Mouse (Mus musculus) layer of hippocampus, postnatal 14 days (tissue): ENCODE data around the gene Hpcal1. TPM values are rescaled to one million over a fixed set of nuclear protein-coding genes. Genes with fewer than 3 reads are reported as not detected.
A peak's percentile ranks its signal among the peaks of the same experiment; 100 is the strongest.
"Not testable (repeated sequence)": the region's sequence is repeated elsewhere in the genome, so short reads cannot be mapped to it uniquely, and the experiment has no call there.

Source experiments
- DNase-seq, 2 experiments: peaks; one replicate each; pipeline ENCODE4 v3.0.0; 2021 to 2022; ENCODE audit warnings: low spot score in 2 of 2, mixed read lengths in 1 of 2
- total RNA-seq, 2 experiments: library from RNA; stranded (reverse); gene quantifications; 2 replicates each; pipeline ENCODE4 v1.2.3; 2021

The Hpcal1 gene
- total RNA-seq, 2 experiments from 2014 or later = 41.1 to 45.4 TPM

DNA sequence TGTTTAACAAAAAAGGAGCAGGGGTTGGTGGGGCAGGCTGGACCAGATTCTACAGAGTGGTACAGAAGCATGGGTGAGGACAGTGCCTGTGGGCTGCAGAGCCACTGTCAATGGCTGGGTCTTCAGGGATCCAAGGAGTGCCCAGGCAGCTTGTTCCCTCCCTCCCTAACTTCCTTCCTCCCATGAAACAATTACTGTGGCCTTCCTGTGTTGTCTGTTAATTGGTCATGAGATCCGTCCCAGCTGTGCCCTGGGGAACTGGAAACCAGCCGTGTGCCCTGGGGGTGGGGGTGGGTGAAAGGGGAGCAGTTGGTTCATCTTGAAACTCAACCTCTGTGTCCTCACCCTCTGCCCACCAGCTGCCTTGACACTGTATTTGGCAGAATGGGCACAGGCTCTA, 79.9 kb downstream of the Hpcal1 start:
- DNase-seq = no peak

DNA sequence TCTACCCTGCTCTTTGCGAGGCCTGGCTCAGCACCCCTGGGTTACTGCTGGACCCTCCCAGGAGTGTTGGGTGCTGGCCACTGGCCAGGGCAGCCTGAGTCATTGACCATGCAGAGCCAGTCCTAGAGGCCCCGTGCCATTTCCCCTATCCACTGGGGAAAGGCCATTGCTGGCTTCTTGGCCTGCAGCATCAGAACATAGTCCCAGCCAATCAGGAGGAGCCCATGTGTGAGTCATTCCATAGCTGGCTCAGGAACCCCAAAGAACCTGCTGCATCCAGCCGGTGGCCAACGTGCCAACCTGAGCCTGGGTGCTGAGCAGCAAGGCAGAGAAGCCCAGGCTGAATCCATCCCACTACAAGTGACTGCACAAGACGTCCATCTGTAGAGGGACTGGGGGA, 83.1 kb downstream of the Hpcal1 start:
- not testable (repeated sequence) for DNase-seq

- not testable (repeated sequence) for DNase-seq
Measured at GRCm38 (mm10) chr12:17774842-17775241, 84.2 kb downstream of the Hpcal1 start.

GRCm38 (mm10) chr12:17778320-17778719, 87.7 kb downstream of the Hpcal1 start:
- DNase-seq = peak in 1 of 2 experiments; percentile 7

- DNase-seq = no peak
Measured at GRCm38 (mm10) chr12:17779093-17779492, 88.4 kb downstream of the Hpcal1 start.

DNA sequence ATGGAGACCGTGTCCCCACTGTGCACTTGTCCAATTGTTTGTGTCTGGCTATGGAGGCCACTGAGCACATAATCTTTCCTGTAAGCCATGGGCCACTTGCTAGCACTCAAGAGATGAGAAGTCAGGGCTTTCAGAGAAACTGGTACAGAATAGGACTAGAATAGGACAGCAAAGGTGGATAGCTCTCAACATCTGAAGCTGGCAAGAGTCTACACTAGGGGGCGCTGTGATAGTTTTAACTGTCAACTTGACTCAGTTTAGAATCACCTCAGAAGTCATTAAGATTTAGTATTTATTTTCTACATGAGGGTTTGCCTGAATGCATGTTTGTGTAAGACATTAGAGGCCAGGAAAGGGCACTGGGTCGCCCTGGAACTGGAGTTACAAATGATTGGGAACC, 98.8 kb downstream of the Hpcal1 start:
- no peak for DNase-seq

GRCm38 (mm10) chr12:17791111-17791510, 100.5 kb downstream of the Hpcal1 start:
- DNase-seq = no peak

DNA sequence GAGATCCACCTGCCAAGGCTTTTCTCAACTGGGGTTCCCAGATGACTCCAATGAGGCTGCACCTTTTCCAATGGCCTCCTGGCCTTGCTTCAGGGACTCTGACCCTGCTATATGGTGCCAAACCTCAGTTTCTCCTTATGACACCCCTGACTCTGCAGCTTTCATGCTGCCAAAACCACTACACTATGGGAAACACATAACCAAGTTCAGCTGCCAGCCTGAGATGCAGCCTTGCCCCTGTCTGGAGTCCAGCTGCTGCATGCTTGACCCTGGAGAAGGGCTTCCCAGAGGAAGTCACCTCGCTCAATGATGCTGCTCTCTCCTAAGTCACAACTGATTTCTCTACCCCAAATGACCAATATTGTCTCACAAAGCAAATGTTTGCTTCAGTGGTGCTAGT, 102.1 kb downstream of the Hpcal1 start:
- DNase-seq = no peak

DNA sequence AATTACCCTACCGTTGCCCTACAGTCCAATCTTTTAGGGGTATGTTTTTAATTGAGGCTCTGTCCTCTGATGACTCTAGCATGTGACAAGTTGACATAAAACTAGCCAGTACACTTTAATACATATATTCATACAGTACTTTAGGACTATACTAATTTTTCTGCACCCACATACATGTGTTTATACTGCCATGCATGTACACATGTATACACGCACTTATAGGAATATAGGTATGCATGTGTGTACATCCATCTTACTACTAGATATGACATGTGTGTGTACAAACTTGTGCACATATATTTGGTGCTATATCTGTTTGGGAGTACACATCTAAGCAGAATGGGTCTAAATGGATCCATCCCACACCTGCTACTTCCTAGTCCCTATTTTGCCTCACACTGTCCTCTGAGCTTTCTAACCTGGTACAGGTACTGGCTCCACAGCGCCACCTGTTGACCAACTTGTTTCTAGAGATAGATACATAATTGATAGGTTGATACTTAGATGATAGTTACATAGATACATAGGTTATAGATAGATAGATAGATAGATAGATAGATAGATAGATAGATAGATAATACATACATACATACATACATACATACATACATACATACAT, 105.1 kb downstream of the Hpcal1 start:
- peak; percentile 20 to 61 for DNase-seq

DNA sequence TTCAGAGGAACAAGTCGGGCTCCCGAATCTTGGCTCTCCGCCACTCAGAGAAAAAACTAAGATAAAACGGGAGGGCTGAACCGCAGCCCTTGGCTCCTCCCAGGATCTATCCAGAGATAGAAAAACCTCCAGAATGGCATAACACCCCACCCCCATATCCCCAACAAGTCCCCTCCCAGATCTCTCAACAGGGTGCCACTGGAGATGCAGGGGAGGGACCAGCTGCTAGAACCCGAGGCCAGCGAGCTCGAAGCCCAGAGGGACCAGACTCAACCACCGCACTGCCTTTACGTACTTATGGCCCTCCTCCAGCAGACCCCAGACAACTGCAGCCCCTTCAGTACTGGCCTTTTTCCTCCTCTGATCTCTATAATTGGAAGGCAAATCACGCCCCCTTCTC, 107.6 kb downstream of the Hpcal1 start:
- not testable (repeated sequence) for DNase-seq

- DNase-seq = peak; percentile 74 to 92
Measured at GRCm38 (mm10) chr12:17808542-17808941, 117.9 kb downstream of the Hpcal1 start.

DNA sequence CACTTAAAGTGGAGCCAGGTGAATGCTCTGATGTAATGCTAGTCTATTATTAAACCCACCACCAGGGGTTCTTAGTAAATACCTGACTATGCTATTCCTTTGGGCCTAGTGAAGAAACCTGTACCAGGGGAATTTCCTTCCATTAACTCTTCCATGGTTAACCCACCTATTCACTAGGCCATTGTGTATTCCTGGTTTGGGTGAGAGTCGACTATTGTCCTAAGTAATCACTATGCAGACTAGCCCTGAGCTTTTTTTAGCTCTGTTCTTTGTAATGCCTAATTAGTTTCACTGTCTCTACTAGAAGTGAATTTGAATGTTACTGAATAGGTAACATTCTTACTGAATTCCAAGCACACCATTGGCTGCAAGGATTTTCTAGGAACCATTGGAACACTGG, 144.6 kb downstream of the Hpcal1 start:
- DNase-seq = not testable (repeated sequence)

Other genes with a start within 250 kb of the Hpcal1 start
- 10 to 100 TPM; 75.5 to 77.0 TPM for gene Odc1, start 146.1 kb upstream of the Hpcal1 start, total RNA-seq